In the genomic region with DNA sequence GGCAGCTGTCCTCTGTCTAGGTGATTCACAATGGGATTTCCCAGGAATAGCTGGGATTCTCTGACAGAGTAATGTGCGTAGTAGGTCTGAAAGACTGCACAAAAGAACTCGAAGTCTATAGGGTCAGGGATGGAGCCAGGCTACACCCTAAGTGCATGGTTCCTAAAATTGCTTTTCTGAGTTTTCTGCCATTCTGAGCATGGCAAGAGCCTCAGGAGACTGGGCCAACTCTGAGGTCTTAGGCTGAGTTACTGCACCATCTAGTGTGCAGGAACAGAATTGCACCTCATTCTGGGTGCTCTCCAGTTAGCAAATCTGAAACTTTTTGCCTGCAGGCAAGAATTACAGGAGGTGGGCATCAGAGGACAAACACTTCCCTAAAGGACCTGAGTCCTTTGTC, we compare ENCODE assay signal across 9 mouse cellular contexts. TPM values are rescaled to one million over a fixed set of nuclear protein-coding genes. Genes with fewer than 3 reads are reported as not detected.
DNase-seq lines count a peak whose midpoint lies in the region; ATAC-seq lines count a peak whose summit lies in the region.
"Had no signal": no experiment of that assay in that cellular context is flagged by ENCODE, and none has a peak within 500 bp of the region (broad histone marks: within the 10 kb centered on the region; RNA-seq: fewer than 3 reads in every experiment).

No protein-coding gene starts in this region.

- H3K9me3 ChIP-seq in kidney, embryonic 16.5 days (ENCODE audit: low read length), result no peaks in the 10 kb centered on the region
- H3K9me3 ChIP-seq: limb, embryonic 13.5 days had no signal

- no peak overlapping the region for H3K9ac ChIP-seq in kidney, embryonic 16.5 days (replicated peaks; ENCODE audit: low read length)
- H3K9ac ChIP-seq: limb, embryonic 13.5 days had no signal

- no peaks in the 10 kb centered on the region for H3K27me3 ChIP-seq in kidney, embryonic 16.5 days (ENCODE audit: insufficient read depth, low read length)
- H3K27me3 ChIP-seq: limb, embryonic 13.5 days had no signal

- H3K4me1 ChIP-seq in kidney, embryonic 16.5 days (ENCODE audit: insufficient read depth, low read length), result no peaks in the 10 kb centered on the region
- H3K4me1 ChIP-seq: limb, embryonic 13.5 days had no signal

- 57% methylated on average over 2 of the region's 2 CpGs for WGBS in kidney, embryonic 16.5 days

- no peaks in the 10 kb centered on the region for H3K36me3 ChIP-seq in kidney, embryonic 16.5 days (ENCODE audit: insufficient read depth, low read length)
- H3K36me3 ChIP-seq: limb, embryonic 13.5 days had no signal

- peak; percentile 24 for DNase-seq in kidney, adult 18-20 months
- peak; percentile 74 for DNase-seq in NIH3T3 (ENCODE audit: low read depth)
- peak; percentile 54 to 70 for DNase-seq in cerebellum, postnatal 25 days
- peak; percentile 29 for DNase-seq in kidney, postnatal 14 days
- peak; percentile 21 for DNase-seq in lung, postnatal 36 days
- no peak for DNase-seq in B cell, adult 2 months
- no peak for DNase-seq in spleen, postnatal 4 days (ENCODE audit: low spot score in 2 of 2)

- H3K4me3 ChIP-seq in kidney, embryonic 16.5 days (ENCODE audit: low read length), result no peak overlapping the region
- H3K4me3 ChIP-seq: limb, embryonic 13.5 days had no signal

- no peak overlapping the region for H3K27ac ChIP-seq in kidney, embryonic 16.5 days (ENCODE audit: low read length)
- H3K27ac ChIP-seq: limb, embryonic 13.5 days had no signal

- H3K4me2 ChIP-seq in kidney, embryonic 16.5 days (replicated peaks; ENCODE audit: low read depth, low read length), result no peak overlapping the region
- H3K4me2 ChIP-seq: limb, embryonic 13.5 days had no signal

- no peak for ATAC-seq in kidney, embryonic 16.5 days (ENCODE audit: low FRiP score, low TSS enrichment)

RNA-seq across cellular contexts. Expression of gene Psg20, which starts 6.2 kb away (rescaled TPM):
- not detected in 2 replicates for polyA plus RNA-seq in kidney, embryonic 16.5 days (2015; fragmentation: Nextera tagmentation; extraction: Ambion mirVana)
- polyA plus RNA-seq: limb, embryonic 13.5 days had no signal

RNA-seq across cellular contexts. Expression of gene Psg21, which starts 23.2 kb away (rescaled TPM):
- not detected in 2 replicates for polyA plus RNA-seq in kidney, embryonic 16.5 days (2015; fragmentation: Nextera tagmentation; extraction: Ambion mirVana)
- polyA plus RNA-seq: limb, embryonic 13.5 days had no signal

RNA-seq across cellular contexts. Expression of gene Psg22, which starts 38.1 kb away (rescaled TPM):
- not detected in 2 replicates for polyA plus RNA-seq in kidney, embryonic 16.5 days (2015; fragmentation: Nextera tagmentation; extraction: Ambion mirVana)
- polyA plus RNA-seq: limb, embryonic 13.5 days had no signal

Comparison
In these comparisons a context has a peak if more than half of its experiments do, and no peak if none do; other contexts are left out.
1. DNase-seq: peak in kidney, adult 18-20 months (single experiment), NIH3T3 (single experiment), cerebellum, postnatal 25 days (2 of 2), kidney, postnatal 14 days (single experiment) and lung, postnatal 36 days (single experiment); none in B cell, adult 2 months (0 of 2) and spleen, postnatal 4 days (0 of 2).